Comparison of ENCODE assay signal across 21 mouse cellular contexts in the genomic region with DNA sequence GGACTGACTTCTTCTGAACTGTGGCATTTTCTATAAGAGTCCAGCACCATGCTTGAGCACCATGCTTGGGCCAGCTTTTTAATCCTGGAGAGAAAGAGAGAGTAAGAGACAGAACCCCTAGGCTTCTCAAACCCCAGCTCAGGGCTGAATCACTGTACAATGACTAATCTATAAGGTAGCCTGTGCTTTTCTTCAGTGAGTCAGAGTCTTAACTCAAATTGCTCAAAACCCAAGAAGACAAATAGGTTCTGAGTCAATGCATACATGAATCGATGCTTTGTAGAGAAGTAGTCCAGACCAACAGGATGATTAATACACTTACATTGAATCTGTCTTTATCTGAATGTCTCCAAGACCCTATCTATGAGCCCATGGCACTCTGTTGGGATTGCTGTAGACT. TPM values are rescaled to one million over a fixed set of nuclear protein-coding genes. Genes with fewer than 3 reads are reported as not detected.
"Had no signal": no experiment of that assay in that cellular context is flagged by ENCODE, and none has a peak within 500 bp of the region (broad histone marks: within the 10 kb centered on the region; RNA-seq: fewer than 3 reads in every experiment).

No protein-coding gene starts in this region.

- H3K4me3 ChIP-seq: liver, embryonic 15.5 days; midbrain, embryonic 10.5 days; midbrain, embryonic 12.5 days; neural tube, embryonic 12.5 days had no signal

- ATAC-seq: midbrain, embryonic 16.5 days had no signal

- H3K9ac ChIP-seq: liver, embryonic 15.5 days; lung, embryonic 14.5 days; midbrain, embryonic 12.5 days; neural tube, embryonic 12.5 days had no signal

- DNase-seq: lung, adult 18-20 months; lung, embryonic 14.5 days; lung, postnatal 10 days; lung, postnatal 4 days; midbrain, embryonic 14.5 days; retina, postnatal 1 day; right cerebral cortex, adult 18-20 months; right cerebral cortex, postnatal 25 days; right cerebral cortex, postnatal 4 days; spleen, adult 18-20 months; thymus, adult 18-20 months; thymus, postnatal 25 days had no signal

- H3K4me1 ChIP-seq: liver, embryonic 15.5 days; midbrain, embryonic 10.5 days; midbrain, embryonic 12.5 days; neural tube, embryonic 12.5 days had no signal

- H3K27ac ChIP-seq: liver, embryonic 15.5 days; midbrain, embryonic 10.5 days; midbrain, embryonic 12.5 days; neural tube, embryonic 12.5 days had no signal

- H3K36me3 ChIP-seq: liver, embryonic 15.5 days; midbrain, embryonic 10.5 days; midbrain, embryonic 12.5 days; neural tube, embryonic 12.5 days had no signal

- H3K9me3 ChIP-seq: liver, embryonic 15.5 days; midbrain, embryonic 10.5 days; midbrain, embryonic 12.5 days; neural tube, embryonic 12.5 days had no signal

- H3K4me2 ChIP-seq: liver, embryonic 15.5 days; lung, embryonic 14.5 days; midbrain, embryonic 12.5 days; neural tube, embryonic 12.5 days had no signal

- H3K27me3 ChIP-seq: liver, embryonic 15.5 days; midbrain, embryonic 12.5 days; neural tube, embryonic 12.5 days had no signal

RNA-seq across cellular contexts. Expression of gene 5530401A14Rik, which starts 48.3 kb away (rescaled TPM):
- polyA plus RNA-seq: liver, embryonic 15.5 days; lung, embryonic 14.5 days; lung, embryonic 16.5 days; midbrain, embryonic 10.5 days; small intestine, adult 2 months; stomach, embryonic 14.5 days; stomach, embryonic 16.5 days had no signal
